Mouse (Mus musculus): ENCODE data around the gene Carmil3.

The Carmil3 gene

GRCm38 (mm10) chr14:55542268-55542667 lies 51.8 kb downstream of the Carmil3 start:
- DNase-seq (ENCODE audit: low spot score), result no peak

GRCm38 (mm10) chr14:55544334-55544733 lies 53.9 kb downstream of the Carmil3 start:
- no peak for DNase-seq (ENCODE audit: low spot score)

GRCm38 (mm10) chr14:55550191-55550590 lies 59.7 kb downstream of the Carmil3 start:
- DNase-seq (ENCODE audit: low spot score), result no peak

DNA sequence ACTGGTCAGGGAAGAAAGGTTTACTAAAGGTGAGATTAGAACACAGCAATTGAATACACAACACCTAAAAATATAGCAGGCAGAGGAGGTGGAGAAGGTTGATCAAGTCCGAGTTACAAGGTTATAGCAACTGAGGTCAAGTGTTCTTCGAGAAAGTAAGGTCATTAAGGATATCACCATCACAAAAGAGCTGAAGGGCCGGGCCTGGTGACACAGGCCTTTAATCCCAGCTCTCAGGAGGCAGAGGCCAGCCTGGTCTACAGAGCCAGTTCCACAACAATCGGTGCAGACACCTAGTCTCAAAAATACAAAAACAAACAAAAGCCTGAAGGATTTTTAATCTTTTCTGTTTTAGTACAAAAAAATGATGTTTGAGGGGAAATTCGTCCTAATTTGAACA lies 60.9 kb downstream of the Carmil3 start:
- no peak for DNase-seq (ENCODE audit: low spot score)

DNA sequence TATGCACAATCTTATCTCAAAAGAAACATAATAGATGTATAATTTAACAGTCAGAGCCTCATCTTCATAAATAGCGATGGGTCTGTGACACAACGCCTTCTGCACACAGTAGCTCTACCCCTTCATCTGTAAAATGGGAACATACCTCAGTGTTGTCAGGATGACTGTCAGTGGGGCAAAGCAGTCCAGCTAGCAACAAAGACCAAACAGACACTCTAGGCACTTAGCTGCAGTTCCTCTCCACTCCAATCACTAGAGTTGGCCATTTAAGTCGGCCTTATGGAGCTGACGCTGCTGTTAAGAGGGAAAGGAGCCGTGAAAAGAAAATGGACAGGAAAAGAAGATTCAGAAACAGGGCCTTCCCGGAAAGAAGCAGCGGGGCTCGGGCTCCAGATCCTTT lies 61.3 kb downstream of the Carmil3 start:
- DNase-seq (ENCODE audit: low spot score), result no peak

DNA sequence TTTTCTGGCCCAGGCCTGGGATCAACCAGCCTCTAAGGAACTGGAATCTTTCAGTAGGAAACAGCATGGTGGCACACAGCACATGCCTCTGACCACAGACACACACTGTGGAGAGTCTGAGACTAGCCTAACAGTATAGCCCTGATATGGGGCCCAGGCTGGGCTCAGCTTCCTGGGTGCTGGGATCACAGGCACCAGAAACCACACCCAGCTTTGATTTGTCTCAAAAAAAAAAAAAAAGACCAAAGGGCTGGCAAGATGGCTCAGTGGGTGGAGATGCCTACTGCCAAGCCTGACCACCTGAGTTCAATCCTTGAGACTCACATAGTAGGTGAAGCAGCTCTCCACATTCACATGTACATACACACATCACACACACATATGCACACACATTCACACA lies 64.2 kb downstream of the Carmil3 start:
- DNase-seq (ENCODE audit: low spot score), result no peak

DNA sequence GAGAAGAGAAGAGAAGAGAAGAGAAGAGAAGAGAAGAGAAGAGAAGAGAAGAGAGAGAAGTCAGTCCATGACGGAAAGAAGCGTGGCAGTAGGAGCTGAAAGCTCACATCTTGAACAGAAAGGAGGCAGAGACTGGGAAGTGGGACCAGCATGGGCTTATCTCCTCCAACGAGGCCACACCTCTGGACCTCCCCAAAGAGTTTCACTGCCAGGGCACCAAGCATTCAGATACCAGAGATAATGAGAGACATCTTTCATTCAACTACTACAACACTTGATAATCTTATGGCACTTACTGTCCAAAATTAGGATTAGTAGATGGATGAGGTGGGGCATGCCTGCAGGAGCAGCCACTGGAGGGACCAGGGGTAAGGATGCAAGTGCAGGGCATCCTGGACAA lies 65.3 kb downstream of the Carmil3 start:
- no peak for DNase-seq (ENCODE audit: low spot score)

GRCm38 (mm10) chr14:55557003-55557402 lies 66.6 kb downstream of the Carmil3 start:
- DNase-seq (ENCODE audit: low spot score), result peak; percentile 60

- no peak for DNase-seq (ENCODE audit: low spot score)
Measured at GRCm38 (mm10) chr14:55557587-55557986, 67.1 kb downstream of the Carmil3 start.

Data from urinary bladder, postnatal 10 days (tissue).